Mouse (Mus musculus) liver, adult 2 months (tissue): ENCODE data around the gene Klf2. TPM values are rescaled to one million over a fixed set of nuclear protein-coding genes. Genes with fewer than 3 reads are reported as not detected.

Source experiments
- DNase-seq: peaks from one replicate; pipeline ENCODE4 v3.0.0-alpha.2; 2011; ENCODE audit warnings: low read depth, low spot score; ENCODE audit errors: extremely low read depth
- H3K27ac ChIP-seq: fragments of 200-500 bp; replicated peaks from 2 replicates; pipeline ENCODE4 v1.5.1; 2012; ENCODE audit warnings: low read depth, mild to moderate bottlenecking, control low read depth, inconsistent platforms, low read length; ENCODE audit not compliant: insufficient read depth
- H3K27me3 ChIP-seq: fragments of 200-500 bp; 2 replicates; pipeline ENCODE4 v1.6.1; 2012; ENCODE audit warnings: mild to moderate bottlenecking, moderate library complexity, low read length, inconsistent platforms; ENCODE audit not compliant: control insufficient read depth, insufficient read depth
- H3K36me3 ChIP-seq: fragments of 200-500 bp; 2 replicates; pipeline ENCODE4 v1.6.1; 2012; ENCODE audit warnings: low read length, inconsistent platforms; ENCODE audit not compliant: control insufficient read depth, insufficient read depth
- H3K4me1 ChIP-seq: fragments of 200-500 bp; 2 replicates; pipeline ENCODE4 v1.6.1; 2011; ENCODE audit warnings: low read length; ENCODE audit not compliant: control insufficient read depth, insufficient read depth
- H3K4me3 ChIP-seq: fragments of 200-500 bp; 2 replicates; pipeline ENCODE4 v1.5.1; 2011; ENCODE audit warnings: low read depth, mild to moderate bottlenecking, control low read depth, low read length, moderate library complexity; ENCODE audit not compliant: insufficient read depth
- H3K79me2 ChIP-seq: fragments of 200-500 bp; 2 replicates; pipeline ENCODE4 v1.6.1; 2012; ENCODE audit warnings: inconsistent platforms, mild to moderate bottlenecking, low read length, moderate library complexity; ENCODE audit not compliant: control insufficient read depth, insufficient read depth
- H3K9ac ChIP-seq: fragments of 200-500 bp; 2 replicates; pipeline ENCODE4 v1.6.1; 2012; ENCODE audit warnings: low read depth, mild to moderate bottlenecking, control low read depth, inconsistent platforms, low read length
- CTCF ChIP-seq: fragments of 200-500 bp; IDR thresholded peaks from 2 replicates; pipeline ENCODE4 v1.5.1; 2011; ENCODE audit warnings: low read depth, low read length, control low read depth
- POLR2A ChIP-seq: fragments of 200-500 bp; IDR thresholded peaks from 2 replicates; pipeline ENCODE4 v1.6.1; 2011; ENCODE audit warnings: low read length, control low read depth; ENCODE audit not compliant: insufficient read depth; ENCODE audit errors: extremely low read depth
- WGBS: fragments of 180-500 bp; shearing (Covaris S2); methylation state at CpG from one replicate; pipeline ENCODE4 v1.1.7; 2018; 5-methylcytosine and 5-hydroxymethylcytosine counted together
- polyA plus RNA-seq: library from polyadenylated mRNA; depleted of rRNA; stranded (reverse); fragments of >200 nt; gene quantifications from 2 replicates; pipeline ENCODE4 v1.2.3, GENCODE M21; 2012
- total RNA-seq: library from RNA; depleted of rRNA; stranded (reverse); fragments of >200 nt; gene quantifications from 2 replicates; pipeline ENCODE4 v1.2.3, GENCODE M21; 2014

The Klf2 gene
- total and polyA plus RNA-seq, 2 experiments, result 2.8 to 6.0 TPM

- H3K79me2 ChIP-seq, result peaks cover 9% of the 10 kb centered on the region; the same call in 1 of the 2 replicates
Observed at GRCm38 (mm10) chr8:72317741-72318301, 1.0 kb upstream of the Klf2 start.

GRCm38 (mm10) chr8:72319397-72319796 is 564 bp downstream of the Klf2 start:
- Histone ChIP-seq H3K4me3 (peak overlapping the region; percentile 69), H3K27ac (peak overlapping the region; percentile 59), H3K27me3 (no peaks in the 10 kb centered on the region)

More at GRCm38 (mm10) chr8:72317741-72318301, 1.0 kb upstream of the Klf2 start:
- H3K4me3 ChIP-seq, result no peak overlapping the region
- peak; percentile 41 for DNase-seq
- peaks cover 3% of the 10 kb centered on the region; the same call in 1 of the 2 replicates for H3K4me1 ChIP-seq
- no peak overlapping the region for H3K9ac ChIP-seq
- TF ChIP-seq POLR2A (no peak), CTCF (no peak)
- WGBS, result 50% methylated on average over 5 of the region's 5 CpGs
- H3K27ac ChIP-seq, result no peak overlapping the region
- H3K27me3 ChIP-seq, result no peaks in the 10 kb centered on the region
- peaks cover 4% of the 10 kb centered on the region; the same call in 1 of the 2 replicates for H3K36me3 ChIP-seq

DNA sequence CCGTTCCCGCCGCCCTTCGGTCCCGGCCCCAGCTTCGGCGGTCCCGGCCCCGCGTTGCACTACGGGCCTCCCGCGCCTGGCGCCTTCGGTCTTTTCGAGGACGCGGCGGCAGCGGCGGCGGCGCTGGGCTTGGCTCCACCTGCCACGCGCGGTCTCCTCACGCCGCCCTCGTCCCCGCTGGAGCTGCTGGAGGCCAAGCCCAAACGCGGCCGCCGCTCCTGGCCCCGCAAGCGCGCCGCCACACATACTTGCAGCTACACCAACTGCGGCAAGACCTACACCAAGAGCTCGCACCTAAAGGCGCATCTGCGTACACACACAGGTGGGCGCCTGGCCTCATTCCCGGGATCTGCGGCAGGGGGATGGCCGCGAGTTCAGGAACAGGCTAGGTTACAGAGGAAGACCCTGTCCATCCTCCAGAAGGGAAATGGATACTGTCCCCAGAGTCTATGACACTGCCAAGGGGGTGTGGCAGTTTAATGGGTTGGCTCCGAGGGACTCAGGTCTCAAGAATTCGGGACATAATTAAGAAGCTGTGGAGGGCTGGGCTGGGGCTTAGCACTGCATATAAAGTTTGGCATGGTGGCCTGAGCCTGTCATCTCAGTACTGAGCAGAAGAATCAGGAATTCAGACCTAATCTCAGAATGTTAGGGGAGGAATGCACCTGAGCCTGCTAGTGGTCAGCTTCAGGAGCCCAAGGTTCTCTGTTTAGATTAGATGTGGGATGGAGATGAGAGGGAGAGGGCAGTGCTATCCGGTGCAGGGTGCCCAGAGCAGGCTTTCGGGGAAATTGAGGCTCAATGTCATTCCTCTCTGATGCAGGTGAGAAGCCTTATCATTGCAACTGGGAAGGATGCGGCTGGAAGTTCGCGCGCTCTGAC is 1.3 kb downstream of the Klf2 start:
- Histone ChIP-seq H3K79me2 (peaks cover 9% of the 10 kb centered on the region; the same call in 1 of the 2 replicates), H3K36me3 (peaks cover 4% of the 10 kb centered on the region; the same call in 1 of the 2 replicates), H3K4me1 (peaks cover 3% of the 10 kb centered on the region; the same call in 1 of the 2 replicates), H3K4me3 (peak overlapping the region; percentile 69), H3K27me3 (no peaks in the 10 kb centered on the region), H3K9ac (peak overlapping the region; percentile 90), H3K27ac (peak overlapping the region; percentile 20; the same call in 1 of the 2 replicates)
- TF ChIP-seq CTCF (no peak), POLR2A (no peak)
- 17% methylated on average over 54 of the region's 55 CpGs for WGBS
- DNase-seq, result no peak

More at GRCm38 (mm10) chr8:72319397-72319796, 564 bp downstream of the Klf2 start:
- no peak for DNase-seq
- TF ChIP-seq POLR2A (no peak), CTCF (no peak)
- peak overlapping the region; percentile 90 for H3K9ac ChIP-seq
- H3K4me1 ChIP-seq, result peaks cover 3% of the 10 kb centered on the region; the same call in 1 of the 2 replicates
- under 1% methylated on average over 46 of the region's 48 CpGs for WGBS
- H3K36me3 ChIP-seq, result peaks cover 4% of the 10 kb centered on the region; the same call in 1 of the 2 replicates
- peaks cover 9% of the 10 kb centered on the region; the same call in 1 of the 2 replicates for H3K79me2 ChIP-seq

DNA sequence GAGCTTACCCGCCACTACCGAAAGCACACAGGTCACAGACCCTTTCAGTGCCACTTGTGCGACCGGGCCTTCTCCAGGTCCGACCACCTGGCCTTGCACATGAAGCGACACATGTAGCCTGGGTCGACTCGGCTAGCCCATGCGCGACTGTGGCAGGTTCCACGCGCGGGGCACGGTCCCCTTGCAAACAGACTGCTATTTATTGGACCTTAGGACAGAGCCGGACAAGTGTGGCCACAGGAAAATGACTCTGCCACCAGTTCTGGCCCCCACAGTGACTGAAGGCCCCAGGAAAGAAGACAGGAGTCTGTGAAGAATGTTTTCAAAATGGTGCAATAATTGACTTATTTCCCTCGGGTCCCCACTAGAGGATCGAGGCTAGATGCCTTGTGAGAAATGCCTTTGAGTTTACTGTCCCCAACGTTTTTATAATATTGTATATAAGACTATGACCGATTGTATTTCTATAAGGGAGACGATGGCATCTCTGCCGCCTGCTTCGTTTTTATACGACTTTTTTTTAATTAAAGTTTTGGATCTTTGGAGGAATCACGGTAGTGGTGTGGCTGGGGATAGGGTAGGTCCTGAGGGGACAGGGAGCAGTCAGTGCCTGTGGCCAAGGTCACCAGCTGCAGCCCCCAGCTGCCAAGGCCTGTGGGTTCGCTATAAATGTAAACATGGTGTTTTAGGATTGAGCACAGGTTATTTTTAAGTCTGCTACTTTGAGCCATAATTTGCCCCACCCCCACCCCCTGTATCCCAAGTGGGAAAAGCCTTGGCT is 2.2 kb downstream of the Klf2 start:
- peaks cover 4% of the 10 kb centered on the region; the same call in 1 of the 2 replicates for H3K36me3 ChIP-seq
- 72% methylated on average over 25 of the region's 25 CpGs for WGBS
- peaks cover 3% of the 10 kb centered on the region; the same call in 1 of the 2 replicates for H3K4me1 ChIP-seq
- H3K9ac ChIP-seq, result peak overlapping the region; percentile 90
- H3K79me2 ChIP-seq, result peaks cover 9% of the 10 kb centered on the region; the same call in 1 of the 2 replicates
- H3K27me3 ChIP-seq, result no peaks in the 10 kb centered on the region
- no peak for DNase-seq
- H3K27ac ChIP-seq, result peak overlapping the region; percentile 20; the same call in 1 of the 2 replicates
- TF ChIP-seq CTCF (no peak), POLR2A (no peak)
- H3K4me3 ChIP-seq, result peak overlapping the region; percentile 69
